Mouse (Mus musculus): ENCODE data around the gene Txndc2. TPM values are rescaled to one million over a fixed set of nuclear protein-coding genes. Genes with fewer than 3 reads are reported as not detected.

Gene Txndc2
- polyA plus RNA-seq, 1 experiment from 2014 or later, result 0.16 TPM

DNA sequence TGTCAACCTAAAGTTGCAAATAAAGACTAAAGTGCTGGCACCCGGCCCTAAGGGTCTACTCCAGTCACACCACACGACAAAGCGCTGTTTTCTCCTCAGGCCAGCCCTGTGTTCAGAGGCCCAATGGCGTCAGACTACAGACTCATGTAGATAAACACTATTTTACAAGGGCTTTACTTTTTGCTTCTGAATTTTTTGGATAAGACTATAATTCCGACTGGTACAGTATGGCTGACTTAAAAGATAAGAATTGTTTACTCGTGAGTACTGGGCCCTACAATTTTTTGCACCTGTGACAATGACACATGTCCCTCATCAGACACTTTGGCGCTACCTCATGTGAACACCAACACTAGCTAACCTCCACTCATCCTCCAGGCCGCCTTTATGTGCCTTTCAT is 14.1 kb upstream of the Txndc2 start:
- Histone ChIP-seq H3K9ac (no peak overlapping the region), H3K4me2 (no peak overlapping the region), H3K9me3 (ENCODE audit: low read depth, low read length) (no peaks in the 10 kb centered on the region), H3K4me1 (ENCODE audit: insufficient read depth) (no peaks in the 10 kb centered on the region), H3K36me3 (ENCODE audit: insufficient read depth) (0 out of 2 replicates have a peak, but pooled peaks cover 4% of the 10 kb centered on the region), H3K4me3 (ENCODE audit: low read depth, low read length) (no peak overlapping the region), H3K27ac (ENCODE audit: low read depth) (no peak overlapping the region), H3K27me3 (ENCODE audit: insufficient read depth, low read length) (no peaks in the 10 kb centered on the region)
- 83% methylated on average over 8 of the region's 8 CpGs for WGBS
- no peak for TF ChIP-seq CTCF (IDR thresholded peaks at IDR 0.05; ENCODE audit: low read depth)
- ATAC-seq (ENCODE audit: insufficient read depth), result no peak
- no peak for DNase-seq

DNA sequence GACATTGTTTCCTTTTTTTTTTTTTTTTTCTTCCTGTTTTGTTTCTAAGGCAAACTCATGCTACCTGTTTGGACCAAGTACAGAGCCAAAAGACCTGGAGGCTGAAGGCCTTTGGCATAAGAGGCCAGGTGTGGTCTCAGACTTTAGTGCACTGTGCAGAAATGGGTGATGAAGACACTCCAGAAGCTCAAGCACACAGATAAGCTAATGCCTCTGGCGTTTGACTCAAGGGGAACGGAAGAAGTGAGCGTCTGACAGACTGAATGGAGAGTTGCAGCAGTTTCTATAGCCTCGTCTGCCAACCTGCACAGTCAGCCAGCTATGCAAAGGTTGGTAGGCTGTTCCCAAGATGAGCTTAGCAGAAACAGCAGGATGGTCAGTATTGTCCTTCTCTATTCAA is 13.6 kb upstream of the Txndc2 start:
- DNase-seq, result no peak
- no peak overlapping the region for H3K4me3 ChIP-seq (ENCODE audit: low read depth, low read length)
- no peak overlapping the region for H3K9ac ChIP-seq
- no peak overlapping the region for H3K4me2 ChIP-seq
- no peak for TF ChIP-seq CTCF (IDR thresholded peaks at IDR 0.05; ENCODE audit: low read depth)
- no peaks in the 10 kb centered on the region for H3K9me3 ChIP-seq (ENCODE audit: low read depth, low read length)
- H3K4me1 ChIP-seq (ENCODE audit: insufficient read depth), result no peaks in the 10 kb centered on the region
- H3K27me3 ChIP-seq (ENCODE audit: insufficient read depth, low read length), result no peaks in the 10 kb centered on the region
- ATAC-seq (ENCODE audit: insufficient read depth), result no peak
- WGBS, result 65% methylated on average over 4 of the region's 4 CpGs
- H3K36me3 ChIP-seq (ENCODE audit: insufficient read depth), result 0 out of 2 replicates have a peak, but pooled peaks cover 4% of the 10 kb centered on the region
- H3K27ac ChIP-seq (ENCODE audit: low read depth), result no peak overlapping the region

DNA sequence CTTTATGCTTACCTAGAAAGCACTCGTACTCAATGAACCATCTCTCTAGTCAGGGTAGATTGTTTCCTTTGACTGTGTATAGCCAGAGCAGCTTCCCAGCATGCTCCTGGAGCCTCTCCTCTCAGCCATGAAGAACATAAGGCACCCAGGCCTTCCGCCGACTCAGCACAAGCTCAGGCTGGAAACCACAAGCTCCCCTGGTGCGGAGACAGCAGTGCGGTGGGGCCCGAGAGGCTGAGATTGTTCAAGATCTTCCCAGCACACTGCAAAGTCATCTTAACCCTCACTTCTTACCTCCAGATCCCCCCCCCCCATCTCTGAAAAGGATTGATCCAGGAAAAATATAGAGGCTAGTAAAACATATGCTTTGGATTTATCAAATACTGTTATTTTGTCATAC is 8.6 kb upstream of the Txndc2 start:
- no peaks in the 10 kb centered on the region for H3K9me3 ChIP-seq (ENCODE audit: low read depth, low read length)
- no peak overlapping the region for H3K4me2 ChIP-seq
- H3K27ac ChIP-seq (ENCODE audit: low read depth), result no peak overlapping the region
- no peak overlapping the region for H3K4me3 ChIP-seq (ENCODE audit: low read depth, low read length)
- H3K36me3 ChIP-seq (ENCODE audit: insufficient read depth), result 0 out of 2 replicates have a peak, but pooled peaks cover 4% of the 10 kb centered on the region
- DNase-seq (no peak), ATAC-seq (ENCODE audit: insufficient read depth) (no peak)
- no peak for TF ChIP-seq CTCF (IDR thresholded peaks at IDR 0.05; ENCODE audit: low read depth)
- no peaks in the 10 kb centered on the region for H3K27me3 ChIP-seq (ENCODE audit: insufficient read depth, low read length)
- H3K4me1 ChIP-seq (ENCODE audit: insufficient read depth), result no peaks in the 10 kb centered on the region
- WGBS, result 88% methylated on average over 6 of the region's 6 CpGs
- no peak overlapping the region for H3K9ac ChIP-seq

DNA sequence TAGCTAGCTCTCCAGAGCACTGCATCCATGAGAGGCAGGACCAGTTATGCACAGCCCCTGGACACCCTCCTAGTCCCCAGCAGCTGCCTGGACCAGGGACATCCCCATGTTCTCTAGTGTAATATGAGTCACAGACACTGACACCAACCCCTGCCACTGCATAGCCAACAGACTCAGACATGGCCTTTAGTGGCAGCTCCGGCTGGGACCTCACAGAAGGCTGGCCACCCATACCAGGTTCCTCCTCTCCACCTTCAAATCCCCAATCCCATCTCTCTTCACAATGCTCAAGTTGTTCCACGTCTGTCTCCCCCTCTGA is 7.2 kb upstream of the Txndc2 start:
- Histone ChIP-seq H3K4me1 (ENCODE audit: insufficient read depth) (no peaks in the 10 kb centered on the region), H3K27me3 (ENCODE audit: insufficient read depth, low read length) (no peaks in the 10 kb centered on the region), H3K9ac (no peak overlapping the region), H3K4me3 (ENCODE audit: low read depth, low read length) (no peak overlapping the region), H3K4me2 (no peak overlapping the region), H3K9me3 (ENCODE audit: low read depth, low read length) (no peaks in the 10 kb centered on the region), H3K27ac (ENCODE audit: low read depth) (no peak overlapping the region), H3K36me3 (ENCODE audit: insufficient read depth) (0 out of 2 replicates have a peak, but pooled peaks cover 4% of the 10 kb centered on the region)
- no peak for TF ChIP-seq CTCF (IDR thresholded peaks at IDR 0.05; ENCODE audit: low read depth)
- ATAC-seq (ENCODE audit: insufficient read depth) (no peak), DNase-seq (no peak)
- 84% methylated on average over 2 of the region's 2 CpGs for WGBS

DNA sequence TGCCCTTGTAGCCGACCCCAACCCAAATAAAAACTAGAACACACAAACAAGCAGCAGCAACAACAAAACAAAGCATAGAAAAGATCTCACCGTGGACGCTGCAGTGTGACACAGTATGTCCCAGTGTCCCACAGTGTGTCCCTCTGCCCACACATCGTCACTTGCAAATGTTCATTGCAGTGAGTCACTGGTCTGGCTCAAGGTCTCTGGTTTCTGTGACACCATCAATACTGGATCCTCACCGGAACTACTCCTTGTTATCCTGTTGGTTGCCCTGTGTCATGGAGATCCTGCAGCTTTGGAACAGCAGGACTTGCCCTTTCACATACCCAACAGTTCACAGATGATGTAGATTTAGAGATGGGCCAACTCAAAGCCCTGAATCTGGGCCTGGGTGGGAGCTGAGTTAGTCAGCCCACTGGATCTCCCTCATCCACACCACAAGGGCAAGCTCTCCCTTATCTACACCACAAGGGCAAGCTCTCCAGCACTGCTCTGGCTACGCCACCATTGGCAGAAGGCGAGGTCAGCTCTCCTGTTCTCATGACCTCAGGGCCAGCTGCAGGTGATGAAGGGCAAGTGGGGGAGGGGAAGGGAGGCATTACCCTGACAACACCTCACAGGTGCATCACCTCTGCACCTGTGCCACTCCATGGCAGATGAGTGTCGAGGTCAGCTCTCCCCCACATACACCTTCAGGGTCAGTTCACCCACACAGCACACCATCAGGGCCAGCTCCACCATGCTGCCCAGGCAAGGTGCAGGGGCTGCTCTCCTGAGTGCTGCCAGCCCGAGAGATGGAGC is 6.6 kb upstream of the Txndc2 start:
- 79% methylated on average over 9 of the region's 9 CpGs for WGBS
- DNase-seq, result no peak
- H3K9me3 ChIP-seq (ENCODE audit: low read depth, low read length), result no peaks in the 10 kb centered on the region

DNA sequence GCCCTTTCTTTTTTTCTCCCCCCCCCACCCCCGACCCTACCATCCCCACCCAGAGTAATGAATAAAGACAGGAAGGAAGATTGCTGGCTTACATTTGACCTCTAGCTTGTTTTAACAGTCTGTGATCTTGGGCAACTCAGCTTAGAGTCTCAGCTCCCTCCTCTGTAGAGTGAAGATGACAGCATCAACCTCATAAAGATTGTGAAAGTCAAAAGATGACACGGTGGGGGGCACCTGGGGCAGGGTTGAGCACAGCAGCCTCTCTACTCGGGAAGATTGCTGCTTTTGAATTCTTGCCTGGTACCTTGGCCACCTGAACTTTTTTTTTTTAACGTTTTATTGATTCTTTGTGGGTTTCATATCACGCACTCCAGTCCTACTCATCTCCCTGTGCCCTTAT is 6.0 kb upstream of the Txndc2 start:
- WGBS, result 57% methylated on average over 5 of the region's 5 CpGs
- no peak for TF ChIP-seq CTCF (IDR thresholded peaks at IDR 0.05; ENCODE audit: low read depth)
- Histone ChIP-seq H3K27me3 (ENCODE audit: insufficient read depth, low read length) (no peaks in the 10 kb centered on the region), H3K9ac (no peak overlapping the region), H3K4me3 (ENCODE audit: low read depth, low read length) (no peak overlapping the region), H3K4me1 (ENCODE audit: insufficient read depth) (no peaks in the 10 kb centered on the region), H3K36me3 (ENCODE audit: insufficient read depth) (0 out of 2 replicates have a peak, but pooled peaks cover 4% of the 10 kb centered on the region), H3K27ac (ENCODE audit: low read depth) (no peak overlapping the region), H3K9me3 (ENCODE audit: low read depth, low read length) (no peaks in the 10 kb centered on the region), H3K4me2 (no peak overlapping the region)
- no peak for ATAC-seq (ENCODE audit: insufficient read depth)
- no peak for DNase-seq

More for the DNA sequence above, 6.6 kb upstream of the Txndc2 start:
- H3K36me3 ChIP-seq (ENCODE audit: insufficient read depth), result 0 out of 2 replicates have a peak, but pooled peaks cover 4% of the 10 kb centered on the region
- ATAC-seq (ENCODE audit: insufficient read depth), result no peak
- no peaks in the 10 kb centered on the region for H3K27me3 ChIP-seq (ENCODE audit: insufficient read depth, low read length)
- no peak overlapping the region for H3K4me2 ChIP-seq
- H3K4me3 ChIP-seq (ENCODE audit: low read depth, low read length), result no peak overlapping the region
- no peak overlapping the region for H3K27ac ChIP-seq (ENCODE audit: low read depth)
- H3K4me1 ChIP-seq (ENCODE audit: insufficient read depth), result no peaks in the 10 kb centered on the region
- H3K9ac ChIP-seq, result no peak overlapping the region
- no peak for TF ChIP-seq CTCF (IDR thresholded peaks at IDR 0.05; ENCODE audit: low read depth)

DNA sequence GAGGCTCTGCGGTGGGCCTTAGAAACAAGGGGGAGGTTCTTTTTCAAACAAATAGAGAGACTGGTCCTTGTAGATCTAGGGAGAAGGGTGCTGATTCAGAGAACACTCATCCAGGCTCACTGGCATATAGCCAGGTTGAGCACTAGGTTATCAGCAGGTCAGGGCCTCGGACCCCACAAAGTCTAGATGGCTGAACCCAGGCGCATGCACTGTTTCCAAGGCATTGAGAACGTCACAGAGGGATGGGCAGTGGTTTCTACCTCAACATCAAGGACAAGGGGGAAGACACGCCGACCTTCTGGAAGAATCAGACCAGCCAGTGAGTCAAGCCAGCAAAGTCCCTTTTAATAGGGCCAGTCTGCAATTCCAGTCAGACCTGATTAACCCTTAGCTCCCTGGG is 5.3 kb upstream of the Txndc2 start:
- H3K4me3 ChIP-seq (ENCODE audit: low read depth, low read length), result no peak overlapping the region
- ATAC-seq (ENCODE audit: insufficient read depth), result no peak
- no peak overlapping the region for H3K9ac ChIP-seq
- no peaks in the 10 kb centered on the region for H3K27me3 ChIP-seq (ENCODE audit: insufficient read depth, low read length)
- H3K4me2 ChIP-seq, result no peak overlapping the region
- H3K4me1 ChIP-seq (ENCODE audit: insufficient read depth), result no peaks in the 10 kb centered on the region
- 66% methylated on average over 6 of the region's 6 CpGs for WGBS
- 0 out of 2 replicates have a peak, but pooled peaks cover 4% of the 10 kb centered on the region for H3K36me3 ChIP-seq (ENCODE audit: insufficient read depth)
- no peak for TF ChIP-seq CTCF (IDR thresholded peaks at IDR 0.05; ENCODE audit: low read depth)
- no peak overlapping the region for H3K27ac ChIP-seq (ENCODE audit: low read depth)
- no peak for DNase-seq
- no peaks in the 10 kb centered on the region for H3K9me3 ChIP-seq (ENCODE audit: low read depth, low read length)

Data from lung, embryonic 14.5 days (tissue).